Mouse (Mus musculus) hindlimb bud, embryonic 11.5 days (tissue): ENCODE data around the gene Snai1.

Experiments used
- DNase-seq: peaks from one replicate; pipeline ENCODE4 v3.0.0-alpha.2; 2012; ENCODE audit warnings: low read depth, low spot score; ENCODE audit errors: extremely low spot score

Gene Snai1

GRCm38 (mm10) chr2:167548961-167549360 is 11.0 kb downstream of the Snai1 start:
- no peak for DNase-seq

- no peak for DNase-seq
These were observed 12.4 kb downstream of the Snai1 start for GRCm38 (mm10) chr2:167550341-167550854.

- no peak for DNase-seq
These were observed 13.4 kb downstream of the Snai1 start for GRCm38 (mm10) chr2:167551342-167551920.

- DNase-seq: no peak
These were observed 14.3 kb downstream of the Snai1 start for GRCm38 (mm10) chr2:167552292-167552691.

- DNase-seq: no peak
These were observed 15.0 kb downstream of the Snai1 start for GRCm38 (mm10) chr2:167552927-167553402.

- no peak for DNase-seq
These were observed 17.8 kb downstream of the Snai1 start for GRCm38 (mm10) chr2:167555766-167556165.

- no peak for DNase-seq
These were observed 21.4 kb downstream of the Snai1 start for GRCm38 (mm10) chr2:167559413-167559812.

GRCm38 (mm10) chr2:167562101-167562500 is 24.1 kb downstream of the Snai1 start:
- no peak for DNase-seq

GRCm38 (mm10) chr2:167563035-167563434 is 25.0 kb downstream of the Snai1 start:
- no peak for DNase-seq

- DNase-seq: no peak
These were observed 25.7 kb downstream of the Snai1 start for GRCm38 (mm10) chr2:167563703-167564102.

- DNase-seq: no peak
These were observed 26.7 kb downstream of the Snai1 start for GRCm38 (mm10) chr2:167564551-167565311.

GRCm38 (mm10) chr2:167565312-167565656 is 27.3 kb downstream of the Snai1 start:
- DNase-seq: no peak

GRCm38 (mm10) chr2:167565682-167566081 is 27.7 kb downstream of the Snai1 start:
- DNase-seq: no peak

GRCm38 (mm10) chr2:167568112-167568511 is 30.1 kb downstream of the Snai1 start:
- DNase-seq: no peak

GRCm38 (mm10) chr2:167569934-167570651 is 32.1 kb downstream of the Snai1 start:
- DNase-seq: no peak

GRCm38 (mm10) chr2:167570815-167571214 is 32.8 kb downstream of the Snai1 start:
- DNase-seq: no peak

- DNase-seq: no peak
These were observed 33.6 kb downstream of the Snai1 start for GRCm38 (mm10) chr2:167571442-167572220.

- no peak for DNase-seq
These were observed 36.8 kb downstream of the Snai1 start for GRCm38 (mm10) chr2:167574814-167575213.

GRCm38 (mm10) chr2:167575581-167575980 is 37.6 kb downstream of the Snai1 start:
- DNase-seq: no peak

GRCm38 (mm10) chr2:167576121-167576620 is 38.2 kb downstream of the Snai1 start:
- no peak for DNase-seq
